Mouse (Mus musculus): Measurements from ENCODE around the gene Ccn5. TPM values are rescaled to one million over a fixed set of nuclear protein-coding genes. Genes with fewer than 3 reads are reported as not detected.

The Ccn5 gene
- polyA plus RNA-seq (2015; fragmentation: Illumina TruSeq; extraction: RNeasy Lipid Tissue Mini Kit (QIAGEN cat#74804); ENCODE audit: insufficient read depth, low read depth, low replicate concordance) = 3.0 TPM

DNA sequence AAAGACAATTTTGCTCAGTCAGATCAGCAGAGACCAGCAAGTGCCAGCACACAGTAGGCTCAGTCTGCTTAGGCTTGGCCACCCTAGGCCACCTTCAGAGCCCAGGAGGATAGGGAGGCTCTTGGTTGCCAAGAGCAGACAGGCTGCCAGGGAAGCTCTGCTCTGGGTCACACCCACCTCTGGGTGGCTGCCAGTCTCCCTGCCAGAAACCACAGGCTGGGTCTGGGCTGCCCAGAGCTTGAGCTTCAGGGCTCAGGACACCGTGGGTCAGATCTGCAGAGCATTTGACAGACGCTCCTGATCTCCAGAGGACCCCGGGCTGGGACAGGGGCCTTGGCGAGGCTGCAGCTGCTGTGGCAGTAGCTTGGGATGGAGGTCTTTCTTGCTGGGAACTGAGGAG, at the start of gene Ccn5:
Gene Ccn5, plus strand, starts transcription at position 255 of the 400 bp plus-strand sequence.

GRCm38 (mm10) chr2:163853461-163853901, 32.8 kb downstream of the Ccn5 start, which contains the start of gene Kcnk15:
TSS of gene Kcnk15 (plus strand) at chr2:163853651.

Other genes starting within 250 kb of the Ccn5 start
- 4.8 TPM for gene Ttpal, start 218.5 kb upstream of the Ccn5 start, polyA plus RNA-seq (2015; fragmentation: Illumina TruSeq; extraction: RNeasy Lipid Tissue Mini Kit (QIAGEN cat#74804); ENCODE audit: insufficient read depth, low read depth, low replicate concordance)
- gene Serinc3, start 175.7 kb upstream of the Ccn5 start, polyA plus RNA-seq (2015; fragmentation: Illumina TruSeq; extraction: RNeasy Lipid Tissue Mini Kit (QIAGEN cat#74804); ENCODE audit: insufficient read depth, low read depth, low replicate concordance) = 125 TPM
- gene Pkig, start 162.5 kb upstream of the Ccn5 start, polyA plus RNA-seq (2015; fragmentation: Illumina TruSeq; extraction: RNeasy Lipid Tissue Mini Kit (QIAGEN cat#74804); ENCODE audit: insufficient read depth, low read depth, low replicate concordance) = 20.6 TPM
- 2.1 TPM for gene Ada, start 70.6 kb upstream of the Ccn5 start, polyA plus RNA-seq (2015; fragmentation: Illumina TruSeq; extraction: RNeasy Lipid Tissue Mini Kit (QIAGEN cat#74804); ENCODE audit: insufficient read depth, low read depth, low replicate concordance)
- not detected for gene Kcnk15, start 32.8 kb downstream of the Ccn5 start, polyA plus RNA-seq (2015; fragmentation: Illumina TruSeq; extraction: RNeasy Lipid Tissue Mini Kit (QIAGEN cat#74804); ENCODE audit: insufficient read depth, low read depth, low replicate concordance)
- 1.1 TPM for gene Rims4, start 97.8 kb downstream of the Ccn5 start, polyA plus RNA-seq (2015; fragmentation: Illumina TruSeq; extraction: RNeasy Lipid Tissue Mini Kit (QIAGEN cat#74804); ENCODE audit: insufficient read depth, low read depth, low replicate concordance)
- gene Ywhab, start 174.1 kb downstream of the Ccn5 start, polyA plus RNA-seq (2015; fragmentation: Illumina TruSeq; extraction: RNeasy Lipid Tissue Mini Kit (QIAGEN cat#74804); ENCODE audit: insufficient read depth, low read depth, low replicate concordance) = 27.7 TPM
- 1.3 TPM for gene Pabpc1l, start 204.6 kb downstream of the Ccn5 start, polyA plus RNA-seq (2015; fragmentation: Illumina TruSeq; extraction: RNeasy Lipid Tissue Mini Kit (QIAGEN cat#74804); ENCODE audit: insufficient read depth, low read depth, low replicate concordance)
- gene Stk4, start 249.5 kb downstream of the Ccn5 start, polyA plus RNA-seq (2015; fragmentation: Illumina TruSeq; extraction: RNeasy Lipid Tissue Mini Kit (QIAGEN cat#74804); ENCODE audit: insufficient read depth, low read depth, low replicate concordance) = 4.8 TPM

Data from pancreas, adult 10 weeks (tissue).